Mouse (Mus musculus) hindbrain, embryonic 10.5 days (tissue): ENCODE measurements at regions not wholly inside any gene's neighbourhood (a gene's known extent, or its start where the extent isn't known, plus 50 kb on each side); places are given as distances from the start of the nearest gene placed in this dataset.

Experiments used
- DNase-seq: peaks from one replicate; pipeline ENCODE4 v3.0.0-alpha.2; 2017; ENCODE audit warnings: low spot score
- H3K27ac ChIP-seq: fragments of 300-500 bp; sonication (generic); 2 replicates; pipeline ENCODE4 v1.5.1; 2016; ENCODE audit warnings: mild to moderate bottlenecking, moderate library complexity
- H3K27me3 ChIP-seq: fragments of 300-500 bp; sonication (generic); 2 replicates; pipeline ENCODE4 v1.6.1; 2016; ENCODE audit warnings: mild to moderate bottlenecking; ENCODE audit not compliant: poor library complexity, insufficient read depth, severe bottlenecking
- H3K36me3 ChIP-seq: fragments of 300-500 bp; sonication (generic); 2 replicates; pipeline ENCODE4 v1.6.1; 2016; ENCODE audit warnings: mild to moderate bottlenecking, moderate library complexity
- H3K4me1 ChIP-seq: fragments of 300-500 bp; sonication (generic); replicated peaks from 2 replicates; pipeline ENCODE4 v1.6.1; 2016; ENCODE audit warnings: mild to moderate bottlenecking
- H3K4me3 ChIP-seq: fragments of 300-500 bp; sonication (generic); 2 replicates; pipeline ENCODE4 v1.5.1; 2016; ENCODE audit warnings: mild to moderate bottlenecking, moderate library complexity
- H3K9me3 ChIP-seq: fragments of 300-500 bp; sonication (generic); 2 replicates; pipeline ENCODE4 v1.6.1; 2016; ENCODE audit warnings: mild to moderate bottlenecking, moderate library complexity
- WGBS: fragments of 180-500 bp; shearing (Covaris S2); methylation state at CpG from one replicate; pipeline ENCODE4 v1.1.7; 2016; 5-methylcytosine and 5-hydroxymethylcytosine counted together

DNA sequence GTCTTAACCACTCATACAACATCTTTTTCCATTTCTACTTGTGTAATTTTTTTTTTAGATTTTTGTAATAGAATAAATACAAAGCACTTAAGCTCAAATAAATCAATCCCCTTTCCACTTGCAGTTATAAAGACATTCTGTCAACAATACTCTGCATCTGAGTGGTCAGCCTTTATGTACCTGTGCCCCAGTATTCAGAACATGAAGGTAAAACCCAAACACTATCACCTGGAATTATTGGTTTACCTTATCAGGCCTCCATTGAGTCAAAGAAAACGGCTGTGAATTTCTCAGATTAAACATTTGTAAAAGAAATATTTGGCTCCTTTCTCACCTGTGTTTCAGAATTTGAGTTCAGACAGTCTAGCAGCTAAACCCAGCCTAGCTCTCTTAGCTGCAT, 422.0 kb upstream of the Sptlc3 start:
- WGBS: 78% methylated on average over 1 of the region's 1 CpGs
- Histone ChIP-seq H3K27ac (no peak overlapping the region), H3K27me3 (no peaks in the 10 kb centered on the region), H3K4me3 (no peak overlapping the region), H3K36me3 (no peaks in the 10 kb centered on the region), H3K9me3 (no peaks in the 10 kb centered on the region), H3K4me1 (no peaks in the 10 kb centered on the region)
- DNase-seq: no peak

DNA sequence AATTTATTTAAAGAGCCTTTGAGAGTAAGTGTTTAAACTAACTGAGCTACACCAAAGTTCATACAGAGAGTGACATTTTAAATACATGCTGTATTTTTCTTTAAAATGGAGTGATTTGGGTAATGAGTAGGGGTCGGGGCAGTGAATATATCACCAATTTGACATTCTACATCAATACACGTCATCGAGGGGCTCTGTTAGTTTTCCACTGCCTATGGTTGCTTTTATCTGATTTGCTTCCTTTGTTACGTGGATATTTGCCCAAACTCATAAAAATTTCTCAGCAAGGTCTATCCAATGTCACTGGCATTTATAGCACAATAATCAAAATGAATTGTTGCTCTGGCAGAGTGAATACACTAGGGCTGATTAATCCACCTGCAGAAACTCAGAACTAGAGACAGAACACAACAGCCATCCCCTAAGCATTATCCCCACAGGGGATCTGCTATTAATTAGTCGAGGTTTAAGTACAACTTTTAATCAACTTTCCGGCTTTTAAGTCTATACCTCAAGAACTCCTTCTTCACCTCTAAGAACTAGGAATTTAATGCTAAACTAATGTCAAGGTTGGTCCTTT, 400.1 kb upstream of the Sptlc3 start:
- WGBS: 92% methylated on average over 6 of the region's 6 CpGs
- Histone ChIP-seq H3K4me3 (no peak overlapping the region), H3K9me3 (no peaks in the 10 kb centered on the region), H3K36me3 (no peaks in the 10 kb centered on the region), H3K27me3 (no peaks in the 10 kb centered on the region), H3K4me1 (no peaks in the 10 kb centered on the region), H3K27ac (no peak overlapping the region)
- no peak for DNase-seq

DNA sequence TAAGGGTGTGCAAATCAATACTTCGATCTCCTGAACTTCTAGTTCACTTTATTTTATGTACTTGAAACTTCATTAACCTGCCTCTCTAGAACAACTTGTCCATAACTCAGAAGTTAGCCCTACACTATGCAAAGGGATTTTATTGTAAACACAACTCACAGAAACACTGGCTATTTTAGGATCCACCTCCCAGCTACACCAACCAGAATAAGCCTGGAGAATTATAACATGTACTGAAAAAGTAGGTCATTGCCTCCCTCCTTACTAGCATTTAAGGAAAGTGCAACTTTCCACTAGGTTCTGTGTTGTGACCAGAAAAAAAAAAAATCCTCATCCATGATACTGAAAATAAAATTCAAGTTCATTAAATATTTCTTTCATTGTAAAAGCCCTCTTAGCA, 382.0 kb upstream of the Sptlc3 start:
- Histone ChIP-seq H3K4me1 (no peaks in the 10 kb centered on the region), H3K27ac (no peak overlapping the region), H3K9me3 (no peaks in the 10 kb centered on the region), H3K27me3 (no peaks in the 10 kb centered on the region), H3K36me3 (no peaks in the 10 kb centered on the region), H3K4me3 (no peak overlapping the region)
- DNase-seq: no peak
- WGBS: 87% methylated on average over 1 of the region's 1 CpGs

DNA sequence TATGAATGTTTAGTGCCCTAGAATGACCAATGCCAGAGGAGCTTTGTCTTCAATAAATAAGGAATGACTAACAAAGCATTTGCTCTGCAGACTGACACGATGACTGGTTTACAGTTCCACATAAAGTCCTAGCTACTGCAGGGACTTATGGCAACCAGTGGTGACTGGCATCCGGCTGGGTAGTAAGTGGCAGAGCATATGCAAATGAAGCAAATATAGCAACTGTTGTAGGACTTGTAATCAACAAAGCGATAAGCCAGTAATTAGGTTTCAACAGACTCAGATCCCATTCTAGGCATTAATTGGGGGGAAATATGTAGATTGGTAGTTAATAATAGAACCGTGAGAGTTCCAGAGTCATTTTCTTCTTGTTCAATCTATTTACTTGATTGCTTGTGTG, 379.2 kb upstream of the Sptlc3 start:
- Histone ChIP-seq H3K27ac (no peak overlapping the region), H3K4me3 (no peak overlapping the region), H3K27me3 (no peaks in the 10 kb centered on the region), H3K36me3 (no peaks in the 10 kb centered on the region), H3K4me1 (no peaks in the 10 kb centered on the region), H3K9me3 (no peaks in the 10 kb centered on the region)
- no peak for DNase-seq
- 93% methylated on average over 4 of the region's 4 CpGs for WGBS

DNA sequence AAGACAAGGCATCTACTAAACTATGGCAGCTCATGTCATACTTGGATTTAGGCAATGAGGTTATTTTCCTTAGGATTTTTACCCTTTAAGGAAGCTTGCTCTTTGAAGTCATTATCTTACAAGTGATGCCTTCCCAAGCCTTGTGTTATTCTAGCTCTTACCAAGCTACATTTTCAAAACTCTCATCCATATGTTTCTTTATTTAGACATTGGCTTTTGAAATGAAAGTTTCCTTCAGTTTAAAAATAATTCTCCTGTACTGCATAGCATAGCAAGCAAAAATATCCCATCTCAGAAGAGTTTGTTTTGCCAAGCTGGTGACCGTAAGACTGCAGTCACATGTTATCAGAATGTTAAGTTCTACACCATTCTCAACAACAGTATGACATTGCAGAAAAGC, 372.8 kb upstream of the Sptlc3 start:
- DNase-seq: no peak
- 85% methylated on average over 1 of the region's 1 CpGs for WGBS

DNA sequence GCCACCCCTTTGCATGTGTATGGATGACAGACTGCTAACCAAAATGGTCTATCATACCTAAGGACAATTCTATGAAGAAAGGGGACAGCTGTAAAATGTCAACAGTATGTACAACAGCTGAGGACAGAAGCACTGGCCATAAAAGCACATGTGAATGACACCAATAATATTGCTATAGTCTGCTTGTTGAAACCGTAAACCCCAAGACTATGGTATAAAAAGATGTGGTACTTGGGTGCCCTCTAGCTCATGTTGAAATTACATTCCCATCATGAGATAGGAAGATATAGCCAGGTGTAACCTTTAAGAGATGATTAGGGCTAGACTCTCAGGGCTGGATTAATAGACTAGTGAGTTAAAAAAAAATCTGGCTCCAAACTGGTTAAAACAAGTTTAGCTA, 361.6 kb upstream of the Sptlc3 start:
- H3K9me3 ChIP-seq: no peaks in the 10 kb centered on the region
- no peak overlapping the region for H3K27ac ChIP-seq
- H3K4me1 ChIP-seq: no peaks in the 10 kb centered on the region
- H3K27me3 ChIP-seq: no peaks in the 10 kb centered on the region
- no peak overlapping the region for H3K4me3 ChIP-seq
- H3K36me3 ChIP-seq: no peaks in the 10 kb centered on the region
- no peak for DNase-seq
- 74% methylated on average over 1 of the region's 1 CpGs for WGBS

More for the DNA sequence above, 372.8 kb upstream of the Sptlc3 start:
- Histone ChIP-seq H3K9me3 (no peaks in the 10 kb centered on the region), H3K27ac (no peak overlapping the region), H3K4me1 (no peaks in the 10 kb centered on the region), H3K36me3 (no peaks in the 10 kb centered on the region), H3K4me3 (no peak overlapping the region), H3K27me3 (no peaks in the 10 kb centered on the region)

GRCm38 (mm10) chr2:139147004-139147403, 346.7 kb upstream of the Sptlc3 start:
- no peak for DNase-seq
- Histone ChIP-seq H3K36me3 (no peaks in the 10 kb centered on the region), H3K27me3 (no peaks in the 10 kb centered on the region), H3K27ac (no peak overlapping the region), H3K4me3 (no peak overlapping the region), H3K9me3 (no peaks in the 10 kb centered on the region), H3K4me1 (no peaks in the 10 kb centered on the region)
- WGBS: 82% methylated on average over 1 of the region's 1 CpGs

GRCm38 (mm10) chr2:139179641-139180040, 314.1 kb upstream of the Sptlc3 start:
- WGBS: 80% methylated on average over 2 of the region's 2 CpGs
- H3K27ac ChIP-seq: no peak overlapping the region
- H3K4me3 ChIP-seq: no peak overlapping the region
- H3K36me3 ChIP-seq: no peaks in the 10 kb centered on the region
- H3K4me1 ChIP-seq: no peaks in the 10 kb centered on the region
- H3K27me3 ChIP-seq: no peaks in the 10 kb centered on the region
- H3K9me3 ChIP-seq: no peaks in the 10 kb centered on the region
- DNase-seq: no peak

GRCm38 (mm10) chr2:139198281-139198680, 295.4 kb upstream of the Sptlc3 start:
- Histone ChIP-seq H3K9me3 (no peaks in the 10 kb centered on the region), H3K36me3 (no peaks in the 10 kb centered on the region), H3K27me3 (no peaks in the 10 kb centered on the region), H3K4me3 (no peak overlapping the region), H3K27ac (no peak overlapping the region), H3K4me1 (no peaks in the 10 kb centered on the region)
- DNase-seq: no peak
- 79% methylated on average over 2 of the region's 2 CpGs for WGBS

GRCm38 (mm10) chr2:139207649-139208048, 286.1 kb upstream of the Sptlc3 start:
- DNase-seq: no peak
- WGBS: 48% methylated on average over 1 of the region's 1 CpGs
- Histone ChIP-seq H3K4me1 (no peaks in the 10 kb centered on the region), H3K27me3 (no peaks in the 10 kb centered on the region), H3K27ac (no peak overlapping the region), H3K9me3 (no peaks in the 10 kb centered on the region), H3K36me3 (no peaks in the 10 kb centered on the region), H3K4me3 (no peak overlapping the region)

DNA sequence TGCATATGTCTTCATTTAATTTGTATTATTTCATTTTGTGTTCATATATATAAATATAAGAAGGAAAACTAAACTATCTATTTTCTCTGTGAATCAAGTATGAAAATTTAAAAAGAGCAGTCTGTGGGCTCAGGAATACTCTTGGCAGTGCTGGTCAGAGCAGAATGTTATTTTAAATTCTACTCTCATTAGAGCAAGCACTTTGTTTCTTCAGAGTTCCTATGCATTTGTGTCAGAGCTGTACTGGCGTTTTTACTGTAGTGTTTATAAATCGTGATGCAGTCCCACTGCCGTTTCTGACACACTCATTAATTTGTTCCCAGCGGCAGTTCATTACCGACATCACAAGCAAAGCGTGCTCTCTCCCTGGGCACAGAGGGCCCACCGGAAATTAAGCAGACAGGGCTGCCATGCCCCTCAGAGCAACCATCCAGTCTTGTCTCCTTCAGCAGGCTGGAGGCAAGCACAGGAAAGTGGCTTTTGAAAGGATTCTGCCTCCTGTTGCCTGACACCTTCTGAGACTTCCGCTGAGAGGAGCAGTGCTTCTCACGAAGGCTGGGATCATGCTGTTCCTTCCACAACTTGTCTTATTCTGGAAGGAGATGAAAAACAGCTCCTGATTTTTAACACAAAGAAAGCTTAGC, 272.8 kb upstream of the Sptlc3 start:
- Histone ChIP-seq H3K27me3 (no peaks in the 10 kb centered on the region), H3K9me3 (no peaks in the 10 kb centered on the region), H3K27ac (no peak overlapping the region), H3K4me1 (no peaks in the 10 kb centered on the region), H3K4me3 (no peak overlapping the region), H3K36me3 (no peaks in the 10 kb centered on the region)
- peak; percentile 3 for DNase-seq
- WGBS: 64% methylated on average over 9 of the region's 9 CpGs

GRCm38 (mm10) chr2:139230453-139230852, 263.3 kb upstream of the Sptlc3 start:
- H3K4me3 ChIP-seq: no peak overlapping the region
- H3K27me3 ChIP-seq: no peaks in the 10 kb centered on the region
- peaks cover 6% of the 10 kb centered on the region for H3K4me1 ChIP-seq
- WGBS: 43% methylated on average over 3 of the region's 3 CpGs
- no peaks in the 10 kb centered on the region for H3K36me3 ChIP-seq
- no peak overlapping the region for H3K27ac ChIP-seq
- DNase-seq: no peak
- H3K9me3 ChIP-seq: no peaks in the 10 kb centered on the region

GRCm38 (mm10) chr2:139250138-139250537, 243.6 kb upstream of the Sptlc3 start:
- Histone ChIP-seq H3K27ac (no peak overlapping the region), H3K9me3 (no peaks in the 10 kb centered on the region), H3K27me3 (no peaks in the 10 kb centered on the region), H3K4me3 (no peak overlapping the region), H3K4me1 (no peaks in the 10 kb centered on the region), H3K36me3 (no peaks in the 10 kb centered on the region)
- WGBS: 94% methylated on average over 2 of the region's 2 CpGs
- no peak for DNase-seq

DNA sequence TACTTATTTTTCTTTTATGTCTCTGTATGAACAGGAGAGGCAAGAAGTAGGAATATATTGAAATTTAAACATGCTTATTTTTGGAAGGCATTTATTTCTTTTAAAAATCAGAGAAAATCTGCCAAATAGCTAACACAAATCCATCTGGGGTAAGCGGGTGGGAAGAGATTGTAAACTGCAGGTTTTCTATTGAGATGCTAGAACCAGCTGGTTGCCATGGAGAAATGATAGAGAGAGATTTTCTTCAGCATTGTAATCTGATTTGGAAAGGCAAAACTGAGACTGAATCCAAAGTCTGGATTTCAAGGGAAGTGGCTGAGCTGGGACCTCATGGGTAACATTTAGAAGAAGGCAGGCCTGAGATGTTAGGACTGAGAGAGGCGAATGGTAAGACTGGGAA, 226.6 kb upstream of the Sptlc3 start:
- no peak for DNase-seq
- WGBS: 84% methylated on average over 2 of the region's 2 CpGs

More for the DNA sequence above, 226.6 kb upstream of the Sptlc3 start:
- H3K4me3 ChIP-seq: no peak overlapping the region
- H3K27ac ChIP-seq: no peak overlapping the region
- H3K27me3 ChIP-seq: no peaks in the 10 kb centered on the region
- H3K9me3 ChIP-seq: no peaks in the 10 kb centered on the region
- H3K36me3 ChIP-seq: no peaks in the 10 kb centered on the region
- H3K4me1 ChIP-seq: no peaks in the 10 kb centered on the region
